Comparison of ENCODE assay signal across 10 mouse cellular contexts in genomic region chr1:87848237-87848996, GRCm38 (mm10). TPM values are rescaled to one million over a fixed set of nuclear protein-coding genes. Genes with fewer than 3 reads are reported as not detected.
DNase-seq lines count a peak whose midpoint lies in the region; ATAC-seq and TF ChIP-seq lines count a peak whose summit lies in the region.
"Had no signal": no experiment of that assay in that cellular context is flagged by ENCODE, and none has a peak within 500 bp of the region (broad histone marks: within the 10 kb centered on the region; RNA-seq: fewer than 3 reads in every experiment).

No protein-coding gene starts in this region.

- DNase-seq in embryo, embryonic 11 days = peak; percentile 3
- no peak for DNase-seq in embryo, embryonic 9.5 days (ENCODE audit: extremely low spot score)
- no peak for DNase-seq in spleen, adult 2 months (ENCODE audit: low read depth in 1 of 2, low spot score in 2 of 2)
- DNase-seq in spleen, postnatal 14 days (ENCODE audit: low spot score in 2 of 2) = no peak
- DNase-seq in left cerebral cortex, postnatal 14 days (ENCODE audit: low spot score in 2 of 2) = peak; percentile 60 to 77
- DNase-seq in thymus, postnatal 4 days = peak; percentile 65

- intact Hi-C loops in left cerebral cortex, postnatal 14 days (cut with DNase I) = no loop called here

- H3K9me3 ChIP-seq in midbrain, embryonic 16.5 days (replicated peaks; ENCODE audit: control insufficient read depth, low read length, poor library complexity, severe bottlenecking) = no peaks in the 10 kb centered on the region
- H3K9me3 ChIP-seq: intestine, embryonic 15.5 days; lung, embryonic 15.5 days had no signal

- 72% methylated on average over 11 of the region's 11 CpGs for WGBS in spleen, adult 2 months
- 51% methylated on average over 11 of the region's 11 CpGs for WGBS in midbrain, embryonic 16.5 days

- no peak overlapping the region for H3K9ac ChIP-seq in midbrain, embryonic 16.5 days (ENCODE audit: low read depth, low read length)
- H3K9ac ChIP-seq: intestine, embryonic 15.5 days; lung, embryonic 15.5 days had no signal

- no peak for TF ChIP-seq CTCF in spleen, adult 2 months (IDR thresholded peaks at IDR 0.05; ENCODE audit: extremely low read depth, insufficient read depth, insufficient read length, insufficient replicate concordance)

- no peak for TF ChIP-seq POLR2A in spleen, adult 2 months (IDR thresholded peaks at IDR 0.05; ENCODE audit: low read depth, low read length)

- H3K4me2 ChIP-seq in midbrain, embryonic 16.5 days (ENCODE audit: low read length) = no peak overlapping the region
- H3K4me2 ChIP-seq: intestine, embryonic 15.5 days; lung, embryonic 15.5 days had no signal

- H3K27me3 ChIP-seq in spleen, adult 2 months (ENCODE audit: control insufficient read depth, insufficient read depth, low read length) = no peaks in the 10 kb centered on the region
- H3K27me3 ChIP-seq in midbrain, embryonic 16.5 days (ENCODE audit: control insufficient read depth, insufficient read depth, low read depth, low read length) = no peaks in the 10 kb centered on the region
- H3K27me3 ChIP-seq: intestine, embryonic 15.5 days; lung, embryonic 15.5 days had no signal

- H3K27ac ChIP-seq in spleen, adult 2 months (ENCODE audit: insufficient read depth, low read length) = peak overlapping the region; percentile 91
- H3K27ac ChIP-seq in midbrain, embryonic 16.5 days (ENCODE audit: low read length) = no peak overlapping the region
- H3K27ac ChIP-seq: intestine, embryonic 15.5 days; lung, embryonic 15.5 days had no signal

- H3K36me3 ChIP-seq in spleen, adult 2 months (ENCODE audit: control insufficient read depth, insufficient read depth, low read length) = no peaks in the 10 kb centered on the region
- H3K36me3 ChIP-seq in midbrain, embryonic 16.5 days (ENCODE audit: control insufficient read depth, insufficient read depth, low read length) = no peaks in the 10 kb centered on the region
- H3K36me3 ChIP-seq: intestine, embryonic 15.5 days; lung, embryonic 15.5 days had no signal

- H3K4me3 ChIP-seq in spleen, adult 2 months (ENCODE audit: extremely low read depth, insufficient read depth, insufficient read length) = no peak overlapping the region
- H3K4me3 ChIP-seq in midbrain, embryonic 16.5 days (ENCODE audit: low read depth, low read length) = no peak overlapping the region
- H3K4me3 ChIP-seq: intestine, embryonic 15.5 days; lung, embryonic 15.5 days had no signal

- ATAC-seq in erythroid progenitor cell, adult 5-6 weeks (replicated peaks; ENCODE audit: low FRiP score, poor library complexity, severe bottlenecking) = no peak
- ATAC-seq in midbrain, embryonic 16.5 days = no peak
- ATAC-seq: intestine, embryonic 15.5 days had no signal

- H3K4me1 ChIP-seq in spleen, adult 2 months (ENCODE audit: control insufficient read depth, insufficient read depth, insufficient read length) = peaks cover 40% of the 10 kb centered on the region
- H3K4me1 ChIP-seq in midbrain, embryonic 16.5 days (ENCODE audit: control insufficient read depth, insufficient read depth, low read length) = peaks cover 5% of the 10 kb centered on the region

RNA-seq across cellular contexts. Expression of gene Dgkd, which starts 4.7 kb away (rescaled TPM):
- polyA plus RNA-seq in spleen, adult 2 months (2012; rRNA removed) = 62.4 and 69.4 TPM in 2 replicates
- 100 to 1,000 TPM; 128 to 140 TPM for total RNA-seq in left cerebral cortex, postnatal 14 days (2021)
- total RNA-seq in erythroid progenitor cell, adult 5-6 weeks (2015; ENCODE audit: low replicate concordance) = 23.1 and 29.3 TPM in 2 replicates
- total RNA-seq in erythroid progenitor cell, adult 5-6 weeks (2017; ENCODE audit: low replicate concordance) = 19.3 and 24.0 TPM in 2 replicates
- 43.7 and 49.0 TPM in 2 replicates for polyA plus RNA-seq in midbrain, embryonic 16.5 days (2015; fragmentation: Nextera tagmentation; extraction: Ambion mirVana)

RNA-seq across cellular contexts. Expression of gene Sag, which starts 44.9 kb away (rescaled TPM):
- 0.22 and 0.57 TPM in 2 replicates for polyA plus RNA-seq in spleen, adult 2 months (2012; rRNA removed)
- total RNA-seq in left cerebral cortex, postnatal 14 days (2021) = 1 to 10 TPM; 2.5 TPM
- 0.36 and 1.7 TPM in 2 replicates for total RNA-seq in erythroid progenitor cell, adult 5-6 weeks (2015; ENCODE audit: low replicate concordance)
- not detected in 2 replicates for total RNA-seq in erythroid progenitor cell, adult 5-6 weeks (2017; ENCODE audit: low replicate concordance)
- 1.7 and 1.9 TPM in 2 replicates for polyA plus RNA-seq in midbrain, embryonic 16.5 days (2015; fragmentation: Nextera tagmentation; extraction: Ambion mirVana)

Comparison
In these comparisons a context has a peak if more than half of its experiments do, and no peak if none do; other contexts are left out.
1. DNase-seq: peak in embryo, embryonic 11 days (single experiment), left cerebral cortex, postnatal 14 days (2 of 2) and thymus, postnatal 4 days (single experiment); none in embryo, embryonic 9.5 days (single experiment), spleen, adult 2 months (0 of 2) and spleen, postnatal 14 days (0 of 2).
2. RNA of gene Dgkd, which starts 4.7 kb away (total RNA-seq): 128 to 140 TPM in left cerebral cortex, postnatal 14 days; 19.3 to 29.3 TPM in erythroid progenitor cell, adult 5-6 weeks; every median in the first group is over 4 times any median in the second.